Mouse (Mus musculus): ENCODE measurements around the gene Xpr1.

Gene Xpr1

GRCm38 (mm10) chr1:155416701-155417677, at the start of gene Xpr1:
Gene Xpr1 (minus strand): TSS chr1:155417415.
- WGBS = under 1% methylated on average over 81 of the region's 82 CpGs

- whole genome bisulfite sequencing = 71% methylated on average over 10 of the region's 10 CpGs
Measured at GRCm38 (mm10) chr1:155463442-155463841, 46.2 kb upstream of the Xpr1 start.

GRCm38 (mm10) chr1:155462582-155462981, 45.4 kb upstream of the Xpr1 start:
- 87% methylated on average over 5 of the region's 5 CpGs for WGBS

- 84% methylated on average over 7 of the region's 7 CpGs for WGBS
Measured at GRCm38 (mm10) chr1:155457532-155457931, 40.3 kb upstream of the Xpr1 start.

- 76% methylated on average over 8 of the region's 8 CpGs for WGBS
Measured at GRCm38 (mm10) chr1:155453180-155453579, 36.0 kb upstream of the Xpr1 start.

GRCm38 (mm10) chr1:155448932-155449331, 31.7 kb upstream of the Xpr1 start:
- 83% methylated on average over 2 of the region's 2 CpGs for WGBS

- 89% methylated on average over 6 of the region's 6 CpGs for whole genome bisulfite sequencing
Measured at GRCm38 (mm10) chr1:155447277-155447676, 30.1 kb upstream of the Xpr1 start.

GRCm38 (mm10) chr1:155443115-155443514, 25.9 kb upstream of the Xpr1 start:
- WGBS = 91% methylated on average over 4 of the region's 4 CpGs

- WGBS = 55% methylated on average over 13 of the region's 13 CpGs
Measured at GRCm38 (mm10) chr1:155442521-155443001, 25.3 kb upstream of the Xpr1 start.

GRCm38 (mm10) chr1:155439551-155439950, 22.3 kb upstream of the Xpr1 start:
- WGBS = 84% methylated on average over 7 of the region's 7 CpGs

- WGBS = 89% methylated on average over 3 of the region's 3 CpGs
Measured at GRCm38 (mm10) chr1:155438525-155438924, 21.3 kb upstream of the Xpr1 start.

- WGBS = 83% methylated on average over 7 of the region's 7 CpGs
Measured at GRCm38 (mm10) chr1:155429304-155429703, 12.1 kb upstream of the Xpr1 start.

- WGBS = 56% methylated on average over 6 of the region's 6 CpGs
Measured at GRCm38 (mm10) chr1:155427126-155427865, 10.1 kb upstream of the Xpr1 start.

GRCm38 (mm10) chr1:155425743-155426315, 8.6 kb upstream of the Xpr1 start:
- 58% methylated on average over 6 of the region's 6 CpGs for WGBS

GRCm38 (mm10) chr1:155425285-155425684, 8.1 kb upstream of the Xpr1 start:
- 90% methylated on average over 5 of the region's 5 CpGs for WGBS

- WGBS = 90% methylated on average over 4 of the region's 4 CpGs
Measured at GRCm38 (mm10) chr1:155423801-155424200, 6.6 kb upstream of the Xpr1 start.

GRCm38 (mm10) chr1:155422022-155422421, 4.8 kb upstream of the Xpr1 start:
- WGBS = 81% methylated on average over 7 of the region's 7 CpGs

- 1% methylated on average over 6 of the region's 6 CpGs for WGBS
Measured at GRCm38 (mm10) chr1:155416147-155416700, 991 bp downstream of the Xpr1 start.

- WGBS = 24% methylated on average over 4 of the region's 4 CpGs
Measured at GRCm38 (mm10) chr1:155415421-155415820, 1.8 kb downstream of the Xpr1 start.

GRCm38 (mm10) chr1:155412705-155413104, 4.5 kb downstream of the Xpr1 start:
- WGBS = 59% methylated on average over 2 of the region's 2 CpGs

GRCm38 (mm10) chr1:155408577-155408966, 8.6 kb downstream of the Xpr1 start:
- 76% methylated on average over 2 of the region's 2 CpGs for WGBS

Data from cerebral cortex, adult 2 months (tissue).